Mouse (Mus musculus) midbrain, embryonic 15.5 days (tissue): ENCODE measurements at regions not wholly inside any gene's neighbourhood (a gene's known extent, or its start where the extent isn't known, plus 50 kb on each side); places are given as distances from the start of the nearest gene placed in this dataset.

ENCODE experiments used
- ATAC-seq: fragments of 200-750 bp; cut with Nextera tagmentation; replicated peaks from 2 replicates; pipeline ENCODE4 v1.8.0; 2017; ENCODE audit warnings: moderate TSS enrichment
- H3K27ac ChIP-seq: fragments of 300-500 bp; sonication (generic); 2 replicates; pipeline ENCODE4 v1.5.1; 2015; ENCODE audit warnings: mild to moderate bottlenecking, inconsistent platforms
- H3K27me3 ChIP-seq: fragments of 300-500 bp; sonication (generic); replicated peaks from 2 replicates; pipeline ENCODE4 v1.6.1; 2015; ENCODE audit warnings: inconsistent platforms
- H3K36me3 ChIP-seq: fragments of 300-500 bp; sonication (generic); replicated peaks from 2 replicates; pipeline ENCODE4 v1.6.1; 2015; ENCODE audit warnings: inconsistent platforms
- H3K4me1 ChIP-seq: fragments of 300-500 bp; sonication (generic); 2 replicates; pipeline ENCODE4 v1.6.1; 2015; ENCODE audit warnings: inconsistent platforms
- H3K4me2 ChIP-seq: fragments of 300-500 bp; sonication (generic); 2 replicates; pipeline ENCODE4 v1.6.1; 2015; ENCODE audit warnings: inconsistent platforms, mild to moderate bottlenecking, moderate library complexity
- H3K4me3 ChIP-seq: fragments of 300-500 bp; sonication (generic); 2 replicates; pipeline ENCODE4 v1.5.1; 2015; ENCODE audit warnings: mild to moderate bottlenecking, inconsistent platforms
- H3K9ac ChIP-seq: fragments of 300-500 bp; sonication (generic); 2 replicates; pipeline ENCODE4 v1.6.1; 2015; ENCODE audit warnings: mild to moderate bottlenecking, inconsistent platforms
- H3K9me3 ChIP-seq: fragments of 300-500 bp; sonication (generic); 2 replicates; pipeline ENCODE4 v1.6.1; 2016; ENCODE audit warnings: inconsistent platforms
- WGBS: fragments of 180-500 bp; shearing (Covaris S2); methylation state at CpG from one replicate; pipeline ENCODE4 v1.1.7; 2015; ENCODE audit warnings: mixed read lengths; 5-methylcytosine and 5-hydroxymethylcytosine counted together

DNA sequence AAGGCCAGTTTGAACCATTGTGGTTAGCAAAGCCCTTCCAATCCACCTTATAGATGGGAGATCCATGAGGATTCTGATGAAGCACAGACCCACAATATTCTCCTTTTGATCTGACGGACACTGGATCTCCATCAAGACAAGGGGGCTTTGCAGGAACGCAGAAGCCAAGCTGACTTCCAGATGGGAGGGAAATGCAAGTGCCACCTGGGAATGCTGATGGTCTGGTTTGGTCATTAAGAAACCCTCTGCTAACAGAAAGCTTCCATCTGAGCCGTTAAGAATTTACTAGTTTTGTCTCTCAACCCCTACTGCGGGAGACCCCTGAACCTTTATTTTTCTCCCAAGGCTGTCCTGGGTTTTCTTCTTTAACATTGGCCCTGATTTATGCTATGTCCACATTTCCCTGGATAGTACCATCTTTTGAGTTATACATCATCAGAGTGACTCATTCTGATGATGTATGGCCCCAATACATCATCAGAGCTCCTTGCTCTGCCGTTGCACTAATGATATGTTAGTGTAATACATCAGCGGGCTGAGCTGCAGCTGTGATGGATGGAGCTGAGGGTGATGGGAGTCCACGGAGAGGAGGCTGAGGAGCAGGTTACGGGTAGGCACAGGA lies 898.3 kb downstream of the Kcnma1 start:
- H3K4me2 ChIP-seq = no peak overlapping the region
- WGBS = 91% methylated on average over 8 of the region's 8 CpGs
- no peaks in the 10 kb centered on the region for H3K4me1 ChIP-seq
- H3K4me3 ChIP-seq = no peak overlapping the region
- no peaks in the 10 kb centered on the region for H3K9me3 ChIP-seq
- no peak overlapping the region for H3K27ac ChIP-seq
- no peaks in the 10 kb centered on the region for H3K36me3 ChIP-seq
- no peak overlapping the region for H3K9ac ChIP-seq
- H3K27me3 ChIP-seq = no peaks in the 10 kb centered on the region
- no peak for ATAC-seq

DNA sequence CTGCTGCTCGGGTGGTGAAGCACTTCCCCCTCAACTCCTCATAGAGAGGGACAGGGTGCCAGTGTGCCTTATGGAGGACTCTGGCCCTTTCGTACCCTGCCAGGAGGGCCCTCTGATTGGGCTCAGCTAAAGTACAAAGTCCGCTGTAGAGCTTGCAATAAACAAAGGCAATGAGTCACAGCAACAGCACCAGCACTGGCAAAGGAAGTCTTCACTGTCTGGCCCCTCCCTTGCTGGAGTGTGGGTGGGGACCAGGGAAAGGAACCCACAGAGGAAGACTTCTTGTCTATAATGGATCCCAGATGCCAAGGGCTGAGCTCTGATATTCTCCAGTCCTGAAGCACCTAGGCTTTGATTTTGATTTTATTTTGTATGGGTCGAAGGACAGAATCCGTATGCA lies 899.4 kb downstream of the Kcnma1 start:
- H3K9me3 ChIP-seq = no peaks in the 10 kb centered on the region
- no peak overlapping the region for H3K4me3 ChIP-seq
- no peak overlapping the region for H3K27ac ChIP-seq
- no peaks in the 10 kb centered on the region for H3K36me3 ChIP-seq
- no peak overlapping the region for H3K9ac ChIP-seq
- H3K4me1 ChIP-seq = no peaks in the 10 kb centered on the region
- no peak for ATAC-seq
- no peaks in the 10 kb centered on the region for H3K27me3 ChIP-seq
- no peak overlapping the region for H3K4me2 ChIP-seq
- 69% methylated on average over 5 of the region's 5 CpGs for WGBS

DNA sequence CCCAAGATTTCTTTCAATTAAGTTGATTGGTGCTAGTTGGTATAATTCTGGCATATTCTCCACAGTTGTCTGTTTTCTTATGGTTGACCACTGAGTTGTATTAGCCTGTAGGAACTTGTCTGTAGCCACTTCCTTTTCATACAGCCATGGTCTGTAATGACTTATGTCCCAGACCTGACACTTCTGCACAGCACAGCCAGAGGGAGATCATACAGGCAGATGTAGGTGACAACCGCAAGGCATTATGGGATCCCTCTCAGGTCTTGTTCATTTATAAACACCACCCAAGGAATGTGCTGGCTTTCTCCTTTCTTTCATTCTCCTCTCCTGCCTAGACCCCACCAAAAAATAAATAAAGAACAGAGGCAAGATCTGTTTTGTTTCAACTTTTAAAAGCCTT lies 899.8 kb downstream of the Kcnma1 start:
- Histone ChIP-seq H3K36me3 (no peaks in the 10 kb centered on the region), H3K4me1 (no peaks in the 10 kb centered on the region), H3K27ac (no peak overlapping the region), H3K27me3 (no peaks in the 10 kb centered on the region), H3K4me3 (no peak overlapping the region), H3K9ac (no peak overlapping the region), H3K4me2 (no peak overlapping the region), H3K9me3 (no peaks in the 10 kb centered on the region)
- ATAC-seq = no peak
- WGBS = 97% methylated on average over 1 of the region's 1 CpGs

DNA sequence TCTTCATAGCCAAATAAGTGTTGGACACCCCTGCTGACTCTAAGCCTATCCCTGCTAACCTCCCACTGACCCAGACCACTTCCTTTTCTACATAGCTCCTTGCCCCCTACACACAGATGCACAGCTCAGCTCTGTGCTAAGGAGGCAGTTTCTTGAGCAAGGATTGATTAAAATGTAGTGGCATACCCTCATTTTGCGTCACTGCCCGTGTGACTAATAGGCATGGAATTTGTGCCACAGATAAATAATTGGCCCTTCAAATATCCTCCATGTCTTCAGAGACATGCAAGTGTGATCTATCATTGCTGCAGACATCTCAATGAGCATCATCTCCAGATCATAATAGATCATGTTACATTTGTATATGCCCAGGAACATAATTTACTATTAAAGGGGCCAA lies 901.9 kb downstream of the Kcnma1 start:
- H3K4me3 ChIP-seq = no peak overlapping the region
- H3K27ac ChIP-seq = no peak overlapping the region
- H3K4me2 ChIP-seq = no peak overlapping the region
- no peak overlapping the region for H3K9ac ChIP-seq
- WGBS = 52% methylated on average over 2 of the region's 2 CpGs
- no peak for ATAC-seq
- no peaks in the 10 kb centered on the region for H3K9me3 ChIP-seq
- H3K27me3 ChIP-seq = no peaks in the 10 kb centered on the region
- H3K36me3 ChIP-seq = no peaks in the 10 kb centered on the region
- H3K4me1 ChIP-seq = 0 out of 2 replicates have a peak, but pooled peaks cover 3% of the 10 kb centered on the region

DNA sequence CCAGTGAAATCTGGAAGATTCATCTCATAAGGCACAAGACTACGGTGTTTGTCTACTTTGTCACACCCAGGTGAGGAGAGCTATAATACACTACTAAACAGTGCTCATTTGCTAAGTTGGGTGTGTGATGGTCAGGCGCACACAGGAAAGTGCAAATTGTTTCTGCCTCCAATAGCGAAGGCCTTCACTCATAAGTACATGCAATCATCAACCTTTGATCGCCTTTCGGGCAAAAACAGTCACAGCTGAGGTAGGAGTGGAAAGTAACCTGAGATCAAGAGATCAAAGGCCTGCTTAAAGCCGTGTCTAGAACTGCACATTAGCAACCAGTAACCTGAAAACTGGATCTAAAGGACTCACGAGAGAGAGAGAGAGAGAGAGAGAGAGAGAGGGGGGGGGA lies 905.7 kb downstream of the Kcnma1 start:
- H3K27me3 ChIP-seq = no peaks in the 10 kb centered on the region
- 93% methylated on average over 7 of the region's 7 CpGs for WGBS
- H3K4me1 ChIP-seq = 0 out of 2 replicates have a peak, but pooled peaks cover 3% of the 10 kb centered on the region
- no peak overlapping the region for H3K27ac ChIP-seq
- no peak overlapping the region for H3K4me2 ChIP-seq
- no peaks in the 10 kb centered on the region for H3K9me3 ChIP-seq
- H3K9ac ChIP-seq = no peak overlapping the region
- ATAC-seq = no peak
- no peaks in the 10 kb centered on the region for H3K36me3 ChIP-seq
- no peak overlapping the region for H3K4me3 ChIP-seq

DNA sequence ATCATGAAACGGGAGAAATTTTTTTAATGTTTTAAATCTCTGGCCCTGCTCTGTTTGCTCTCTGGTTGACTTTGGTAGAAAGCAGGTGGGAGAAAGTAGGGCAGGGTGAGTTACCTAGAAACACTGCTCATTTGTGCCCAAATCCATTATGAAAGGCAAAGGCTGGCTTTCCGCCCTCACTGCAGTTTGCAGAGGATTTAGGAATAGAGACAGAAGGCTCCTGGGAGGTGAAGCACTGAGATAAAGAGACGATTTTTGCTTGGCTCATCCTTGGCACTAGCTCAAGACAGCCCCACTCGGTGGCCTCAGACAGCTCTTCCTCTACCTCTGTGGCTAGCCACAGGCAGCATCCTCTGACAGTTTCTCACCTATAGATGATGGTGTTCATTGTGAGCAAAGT lies 906.8 kb downstream of the Kcnma1 start:
- Histone ChIP-seq H3K9me3 (no peaks in the 10 kb centered on the region), H3K4me2 (no peak overlapping the region), H3K27me3 (no peaks in the 10 kb centered on the region), H3K9ac (no peak overlapping the region), H3K36me3 (no peaks in the 10 kb centered on the region), H3K27ac (0 out of 2 replicates have a peak overlapping the region, but pooled peaks have one; percentile 8), H3K4me1 (0 out of 2 replicates have a peak, but pooled peaks cover 3% of the 10 kb centered on the region), H3K4me3 (no peak overlapping the region)
- 68% methylated on average over 4 of the region's 4 CpGs for WGBS
- ATAC-seq = no peak
